Mouse (Mus musculus): ENCODE measurements around the gene Gm10188.

GRCm38 (mm10) chr1:132265211-132265859 lies 35.8 kb upstream of the Gm10188 start:
- no peak for TF ChIP-seq POLR2A (IDR thresholded peaks at IDR 0.05; ENCODE audit: borderline replicate concordance, low read depth, low read length)
- TF ChIP-seq CTCF (IDR thresholded peaks at IDR 0.05; ENCODE audit: low read depth, low read length): no peak
